Mouse (Mus musculus) heart, adult 2 months (tissue): ENCODE measurements at regions not wholly inside any gene's neighbourhood (a gene's known extent, or its start where the extent isn't known, plus 50 kb on each side); places are given as distances from the start of the nearest gene placed in this dataset.

Experiments used
- DNase-seq, 2 experiments: peaks; one replicate each; pipeline ENCODE4 v3.0.0; 2021
- H3K27ac ChIP-seq: fragments of 200-600 bp; 2 replicates; pipeline ENCODE4 v1.8.1; 2022
- H3K27me3 ChIP-seq: fragments of 200-500 bp; 2 replicates; pipeline ENCODE4 v1.6.1; 2012; ENCODE audit warnings: mild to moderate bottlenecking, low read length, inconsistent platforms, mixed read lengths; ENCODE audit not compliant: control insufficient read depth, insufficient read depth
- H3K36me3 ChIP-seq: fragments of 200-500 bp; 2 replicates; pipeline ENCODE4 v1.6.1; 2012; ENCODE audit warnings: low read length, inconsistent platforms; ENCODE audit not compliant: control insufficient read depth, insufficient read depth
- H3K4me1 ChIP-seq: fragments of 200-500 bp; 2 replicates; pipeline ENCODE4 v1.6.1; 2011; ENCODE audit warnings: low read length; ENCODE audit not compliant: control insufficient read depth, insufficient read depth
- H3K4me3 ChIP-seq: fragments of 200-600 bp; 2 replicates; pipeline ENCODE4 v1.8.1; 2022
- H3K79me2 ChIP-seq: fragments of 200-500 bp; replicated peaks from 2 replicates; pipeline ENCODE4 v1.6.1; 2012; ENCODE audit warnings: mild to moderate bottlenecking, inconsistent platforms, low read length, moderate library complexity, mixed read lengths; ENCODE audit not compliant: control insufficient read depth, insufficient read depth
- H3K9ac ChIP-seq: fragments of 200-500 bp; 2 replicates; pipeline ENCODE4 v1.6.1; 2012; ENCODE audit warnings: low read depth, mild to moderate bottlenecking, control low read depth, inconsistent platforms, low read length, mixed read lengths
- CTCF ChIP-seq: fragments of 200-600 bp; IDR thresholded peaks from 2 replicates; pipeline ENCODE4 v1.8.1; 2022; ENCODE audit warnings: antibody characterized with exemption, mild to moderate bottlenecking, moderate library complexity
- EP300 ChIP-seq: fragments of 200-500 bp; IDR thresholded peaks from 2 replicates; pipeline ENCODE4 v1.6.1; 2011; ENCODE audit warnings: low read depth, low read length, control low read depth; ENCODE audit not compliant: insufficient read depth
- POLR2A ChIP-seq: fragments of 200-500 bp; IDR thresholded peaks from 2 replicates; pipeline ENCODE4 v1.6.1; 2011; ENCODE audit warnings: mild to moderate bottlenecking, low read depth, low read length, control low read depth; ENCODE audit not compliant: insufficient read depth
- WGBS: fragments of 180-500 bp; shearing (Covaris S2); methylation state at CpG from one replicate; pipeline ENCODE4 v1.1.7; 2018; 5-methylcytosine and 5-hydroxymethylcytosine counted together
- intact Hi-C: fragments of 180-260 bp; cut with DNase I; formaldehyde crosslinking; loops from one replicate; pipeline ENCODE4 v1.15.1; 2025

GRCm38 (mm10) chr13:102579638-102580037 is 113.7 kb upstream of the Cd180 start:
- no peak for TF ChIP-seq EP300
- no peak for TF ChIP-seq POLR2A
- TF ChIP-seq CTCF, result no peak
- 73% methylated on average over 3 of the region's 3 CpGs for WGBS
- Histone ChIP-seq H3K4me3 (no peak overlapping the region), H3K27ac (no peak overlapping the region), H3K9ac (no peak overlapping the region), H3K79me2 (no peaks in the 10 kb centered on the region), H3K27me3 (no peaks in the 10 kb centered on the region), H3K36me3 (no peaks in the 10 kb centered on the region), H3K4me1 (no peaks in the 10 kb centered on the region)
- intact Hi-C loops, result no loop called here
- DNase-seq, result no peak

- no peak overlapping the region for H3K27ac ChIP-seq
- DNase-seq, result no peak
- no peaks in the 10 kb centered on the region for H3K79me2 ChIP-seq
- no peak overlapping the region for H3K4me3 ChIP-seq
- no peaks in the 10 kb centered on the region for H3K27me3 ChIP-seq
- 58% methylated on average over 12 of the region's 12 CpGs for WGBS
- TF ChIP-seq POLR2A (no peak), CTCF (no peak), EP300 (no peak)
- H3K36me3 ChIP-seq, result no peaks in the 10 kb centered on the region
- H3K4me1 ChIP-seq, result no peaks in the 10 kb centered on the region
- no peak overlapping the region for H3K9ac ChIP-seq
- intact Hi-C loops, result no loop called here
These were observed 109.2 kb upstream of the Cd180 start for GRCm38 (mm10) chr13:102583984-102584645.

GRCm38 (mm10) chr13:102586215-102586614 is 107.1 kb upstream of the Cd180 start:
- WGBS, result 66% methylated on average over 6 of the region's 6 CpGs
- Histone ChIP-seq H3K27ac (no peak overlapping the region), H3K4me1 (no peaks in the 10 kb centered on the region), H3K79me2 (no peaks in the 10 kb centered on the region), H3K9ac (no peak overlapping the region), H3K4me3 (no peak overlapping the region), H3K36me3 (no peaks in the 10 kb centered on the region), H3K27me3 (no peaks in the 10 kb centered on the region)
- TF ChIP-seq POLR2A (no peak), EP300 (no peak), CTCF (no peak)
- intact Hi-C loops, result no loop called here
- peak in 1 of 2 experiments; percentile 29 for DNase-seq

- peak in 1 of 2 experiments; percentile 23 for DNase-seq
- Histone ChIP-seq H3K4me1 (peaks cover 12% of the 10 kb centered on the region), H3K9ac (no peak overlapping the region), H3K27ac (no peak overlapping the region), H3K79me2 (no peaks in the 10 kb centered on the region), H3K27me3 (no peaks in the 10 kb centered on the region), H3K4me3 (no peak overlapping the region), H3K36me3 (peaks cover 9% of the 10 kb centered on the region; the same call in 1 of the 2 replicates)
- WGBS, result 64% methylated on average over 18 of the region's 18 CpGs
- intact Hi-C loops, result loop anchor here (10.0 kb wide), 1 partner anchor 275 kb away; no protein-coding TSS in a partner anchor
- TF ChIP-seq POLR2A (no peak), EP300 (no peak), CTCF (no peak)
These were observed 103.5 kb upstream of the Cd180 start for GRCm38 (mm10) chr13:102589680-102590435.

- intact Hi-C loops, result loop anchor here (10.0 kb wide), 1 partner anchor 277 kb away; no protein-coding TSS in a partner anchor
- no peak for TF ChIP-seq POLR2A
- Histone ChIP-seq H3K4me3 (no peak overlapping the region), H3K9ac (no peak overlapping the region), H3K36me3 (peaks cover 11% of the 10 kb centered on the region; the same call in 1 of the 2 replicates), H3K27me3 (no peaks in the 10 kb centered on the region), H3K4me1 (peaks cover 13% of the 10 kb centered on the region), H3K27ac (no peak overlapping the region), H3K79me2 (no peaks in the 10 kb centered on the region)
- DNase-seq, result peak in 1 of 2 experiments; percentile 22
- WGBS, result 64% methylated on average over 4 of the region's 4 CpGs
These were observed 101.4 kb upstream of the Cd180 start for GRCm38 (mm10) chr13:102591803-102592537.
